Mouse (Mus musculus) cerebellum, postnatal 10 days (tissue): ENCODE results near the gene P2rx7.

ENCODE experiments used
- DNase-seq, 2 experiments: peaks; one replicate each; pipeline ENCODE4 v3.0.0; 2021; ENCODE audit warnings: mixed read lengths in 2 of 2

P2rx7 gene

DNA sequence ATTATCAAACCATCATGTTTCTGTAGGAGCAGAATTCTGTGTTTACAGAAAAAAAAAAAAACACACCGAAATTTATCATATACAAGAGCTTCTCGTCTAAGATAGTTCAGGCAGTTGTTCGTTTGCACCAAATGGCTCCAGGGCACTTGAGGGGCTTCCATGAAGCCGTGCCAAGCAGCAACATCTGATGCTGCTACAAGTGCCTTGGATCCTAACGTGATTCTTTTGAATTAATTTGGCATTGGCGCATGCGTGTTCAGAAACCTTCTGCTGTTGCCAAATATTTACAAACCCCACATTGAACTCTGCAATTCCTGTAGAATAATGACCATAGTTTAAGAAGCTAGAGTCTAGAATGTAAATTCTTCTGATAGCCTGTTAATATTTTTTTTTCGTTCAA, 51.8 kb downstream of the P2rx7 start:
- DNase-seq, result peak; percentile 55 to 62

DNA sequence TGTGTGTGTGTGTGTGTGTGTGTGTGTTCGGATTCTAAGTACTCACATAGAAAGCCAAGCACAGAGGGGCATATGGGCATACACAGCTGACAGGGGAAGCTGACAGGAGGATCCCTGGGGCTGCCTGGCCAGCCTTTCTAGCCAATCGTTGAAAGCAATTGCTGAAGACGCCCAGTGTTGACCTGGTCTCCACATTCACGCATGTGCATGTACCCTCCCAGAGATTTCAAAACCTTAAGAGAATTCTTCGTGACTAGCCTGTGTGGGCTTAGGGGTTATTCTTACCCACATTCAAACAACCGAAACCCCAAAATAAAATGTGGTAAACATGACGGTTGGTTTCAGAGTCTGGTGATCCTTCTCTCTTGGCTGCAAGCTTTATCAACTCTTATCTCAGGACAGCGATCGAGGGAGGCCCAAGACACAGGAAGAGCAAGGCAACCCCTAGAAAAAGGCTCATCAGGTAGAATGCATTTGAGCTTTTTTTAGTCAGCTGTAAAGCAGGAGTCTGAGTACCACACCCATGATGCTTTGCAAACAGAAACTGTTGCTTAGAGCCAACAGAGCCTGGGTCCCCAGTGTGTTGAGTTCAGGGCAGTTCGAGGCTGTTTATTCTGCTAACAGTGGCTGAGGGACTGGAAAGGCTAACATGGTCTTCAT, 54.5 kb downstream of the P2rx7 start:
- DNase-seq, result peak; percentile 58 to 70

DNA sequence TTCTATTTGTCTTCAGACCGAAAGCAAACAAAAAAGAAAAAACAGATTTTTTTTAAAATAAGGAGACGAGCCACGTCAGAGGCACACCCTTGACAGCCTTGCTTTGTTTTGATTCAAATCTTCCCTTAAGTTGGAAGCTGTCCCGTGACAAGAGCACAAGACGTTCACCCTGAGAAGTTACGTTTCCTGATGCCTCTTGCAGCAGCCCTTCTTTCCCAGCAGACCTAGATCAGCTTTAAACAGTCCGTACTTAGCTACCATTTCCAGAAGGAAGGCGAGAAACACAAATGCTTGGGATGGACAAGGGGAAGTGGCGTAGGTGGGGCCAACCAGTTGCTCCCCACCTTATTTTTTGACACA, 55.0 kb downstream of the P2rx7 start:
- DNase-seq, result no peak

DNA sequence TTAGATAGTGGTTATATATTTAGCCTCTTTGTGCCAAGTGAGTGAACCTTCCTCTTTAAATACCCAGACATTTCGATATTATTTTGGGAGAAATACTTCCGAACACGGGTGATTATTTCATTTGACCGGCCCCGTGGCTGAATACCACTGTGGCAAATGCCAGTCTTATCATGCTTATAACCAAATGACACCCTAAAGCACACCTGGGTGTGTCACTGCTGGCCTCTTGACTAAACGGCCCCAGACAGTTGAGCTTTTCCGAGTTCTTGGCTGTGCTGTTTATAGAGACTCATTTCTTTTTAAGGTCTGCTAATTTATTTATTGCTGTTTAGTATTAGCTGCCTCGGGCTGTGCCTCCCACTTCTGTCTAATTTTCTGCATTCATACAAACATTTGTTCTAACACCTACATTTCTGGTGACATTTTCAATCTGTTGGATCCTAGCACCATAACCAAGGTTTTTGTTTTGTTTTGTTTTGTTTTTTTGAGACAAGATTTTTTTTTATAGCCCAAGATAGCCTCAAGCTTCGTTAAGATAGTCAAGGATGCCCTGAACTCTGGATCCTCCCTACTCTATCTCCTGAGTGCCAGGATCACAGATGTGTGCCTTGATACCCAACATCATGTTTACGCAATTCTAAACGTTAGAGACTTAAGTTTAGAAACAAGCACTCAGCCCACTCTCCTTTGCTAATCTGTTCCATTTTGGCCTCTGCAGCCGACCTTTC, 56.6 kb downstream of the P2rx7 start:
- DNase-seq, result no peak

DNA sequence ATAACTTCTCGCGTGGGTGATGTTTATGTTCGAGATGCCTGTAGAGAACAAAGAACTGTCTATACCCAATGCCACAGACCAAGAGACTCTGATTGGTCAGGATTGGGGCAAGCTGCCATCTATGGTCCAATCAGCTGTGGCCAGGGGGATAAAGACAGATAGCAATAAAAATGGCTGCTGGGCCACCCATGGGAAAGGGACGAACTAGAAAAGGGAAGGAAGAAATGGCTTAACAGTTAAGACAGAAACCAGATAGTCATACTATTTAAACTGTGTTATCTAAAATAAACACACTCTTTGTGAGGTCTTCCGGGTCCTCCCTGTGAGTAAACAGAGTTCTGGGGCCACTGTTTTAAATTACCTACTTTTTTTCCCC, 57.1 kb downstream of the P2rx7 start:
- DNase-seq, result no peak

DNA sequence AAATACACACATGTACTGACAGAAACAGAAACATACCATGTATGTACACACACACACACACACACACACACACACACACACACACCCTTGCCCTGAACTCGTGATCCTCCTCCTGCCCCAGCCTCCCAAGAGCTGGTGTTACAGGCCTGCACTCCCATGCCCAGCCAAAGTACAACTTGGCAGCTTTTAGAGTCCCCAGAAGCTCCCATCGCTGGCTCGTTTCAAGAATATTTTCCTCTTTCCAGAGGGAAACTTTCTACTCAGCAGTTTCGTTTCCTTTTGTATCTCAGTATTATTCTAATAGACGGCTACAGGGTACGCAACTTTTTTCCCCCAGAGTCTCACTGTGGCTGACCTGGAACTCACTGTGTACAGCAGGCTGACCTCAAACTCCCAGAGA, 58.4 kb downstream of the P2rx7 start:
- no peak for DNase-seq

DNA sequence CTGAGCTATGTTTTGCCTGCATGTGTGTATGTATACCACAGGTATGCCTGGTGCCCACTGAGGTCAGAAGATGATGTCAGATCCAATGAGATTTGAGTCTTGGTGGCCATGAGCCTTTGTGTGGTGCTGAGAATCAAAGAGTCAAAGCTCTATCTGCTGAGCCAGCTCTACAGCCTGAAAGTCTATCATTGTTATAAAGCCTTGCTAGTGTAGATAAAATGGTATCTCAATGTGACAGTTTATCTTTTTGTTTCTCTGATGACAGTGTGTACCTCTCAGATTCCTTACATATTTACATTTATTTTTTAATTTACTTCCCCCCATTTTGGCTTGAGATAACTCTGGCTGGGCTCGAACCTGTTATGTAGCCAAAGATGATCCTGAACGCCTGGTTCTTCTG, 59.9 kb downstream of the P2rx7 start:
- DNase-seq, result no peak

DNA sequence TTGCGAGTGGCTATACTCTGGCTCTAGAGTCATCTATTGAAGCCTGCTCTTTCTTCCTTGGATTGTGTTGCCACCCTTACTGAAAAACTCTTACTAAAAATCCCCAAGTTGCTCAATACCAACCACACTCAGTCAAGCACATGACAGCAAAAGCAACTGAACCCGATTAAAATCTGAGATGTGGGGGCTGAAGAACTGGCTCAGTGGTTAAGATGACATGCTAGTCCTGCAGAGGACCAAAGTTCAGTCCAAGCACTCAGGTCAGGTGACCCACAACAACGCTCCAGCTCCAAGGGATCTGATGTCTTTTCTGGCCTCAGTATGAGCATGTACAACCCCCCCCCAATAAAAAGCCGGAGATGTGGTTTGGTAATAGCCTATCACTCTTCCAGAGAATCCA, 60.9 kb downstream of the P2rx7 start:
- no peak for DNase-seq

DNA sequence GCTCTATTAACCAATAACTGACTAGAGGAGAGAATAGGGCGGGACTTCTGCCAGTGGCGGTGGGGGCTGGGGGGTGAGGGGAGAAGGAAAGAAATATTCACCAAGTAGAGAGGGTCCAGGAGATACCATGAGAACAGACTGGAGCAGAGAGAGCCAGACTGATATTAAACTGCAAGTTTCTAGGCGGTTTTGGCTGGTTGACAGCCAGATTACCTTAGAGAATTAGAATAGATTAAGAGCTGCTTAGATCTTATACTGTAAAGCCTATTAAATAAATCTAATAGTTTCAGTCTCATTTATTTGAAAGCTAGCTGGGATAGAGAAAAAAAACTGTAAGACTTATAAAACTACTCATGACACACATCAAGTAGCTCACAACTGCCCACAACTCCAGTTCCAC, 61.5 kb downstream of the P2rx7 start:
- DNase-seq, result no peak

DNA sequence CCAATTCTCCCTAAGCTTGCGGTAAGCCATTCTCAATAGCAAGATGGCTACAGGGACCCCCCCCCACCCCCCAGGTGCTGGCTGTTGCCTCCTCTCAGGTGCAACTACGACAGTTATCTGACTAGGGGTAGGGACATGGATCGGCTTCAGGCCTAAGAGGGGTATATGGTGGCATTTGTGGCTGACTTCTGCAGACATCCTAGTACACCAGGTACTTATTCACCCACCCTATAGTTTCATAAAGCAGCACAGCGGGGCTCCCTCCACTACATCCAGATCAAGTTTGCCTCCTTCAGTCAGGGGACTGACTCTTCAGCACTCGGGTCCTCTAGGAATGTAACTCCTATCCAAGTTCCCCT, 63.2 kb downstream of the P2rx7 start:
- DNase-seq, result no peak

GRCm38 (mm10) chr5:122707276-122708181, 63.8 kb downstream of the P2rx7 start, which contains the start of gene P2rx4:
P2rx4 (plus strand) TSS chr5:122707544.
- peak; percentile 86 to 87 for DNase-seq

DNA sequence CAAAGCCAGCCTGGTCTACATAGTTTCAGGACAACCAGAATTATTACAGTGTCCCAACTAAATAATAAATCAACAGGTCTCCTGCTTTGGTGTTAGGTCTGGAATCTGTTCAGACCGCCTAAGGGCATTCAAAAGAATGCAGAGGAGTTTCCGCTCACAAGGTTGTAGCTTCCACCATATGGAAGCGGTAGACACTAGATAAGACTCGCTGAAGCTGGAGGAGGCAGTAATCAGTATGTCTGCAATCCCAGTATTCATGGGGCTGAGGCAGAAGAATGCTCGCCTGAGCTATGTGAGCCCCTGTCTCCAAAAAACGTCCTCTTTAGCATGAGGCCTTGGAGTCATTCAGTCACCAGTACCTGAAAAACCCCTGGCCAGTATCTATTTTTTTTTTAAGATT, 65.1 kb downstream of the P2rx7 start:
- DNase-seq, result no peak

GRCm38 (mm10) chr5:122715723-122716122, 72.0 kb downstream of the P2rx7 start:
- no peak for DNase-seq

DNA sequence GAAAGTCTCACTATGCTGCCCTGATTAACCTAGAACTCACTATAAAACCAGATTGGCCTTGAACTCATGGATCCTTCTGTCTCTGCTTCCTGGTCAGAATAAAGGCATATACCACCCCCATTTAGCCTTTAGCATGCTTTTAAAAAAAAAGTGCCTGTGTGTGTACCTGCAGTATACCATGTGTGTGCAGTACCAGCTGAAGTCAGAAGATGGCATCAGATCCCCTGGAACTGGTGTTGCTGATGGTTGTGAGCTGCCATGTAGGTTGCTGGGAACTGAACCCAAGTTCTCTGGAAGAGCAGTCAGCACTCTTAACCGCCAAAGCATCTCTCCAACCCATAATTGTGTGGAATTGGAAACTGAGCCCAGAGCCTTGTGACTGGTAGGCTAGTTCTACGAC, 73.1 kb downstream of the P2rx7 start:
- no peak for DNase-seq

GRCm38 (mm10) chr5:122718400-122718799, 74.7 kb downstream of the P2rx7 start:
- no peak for DNase-seq

DNA sequence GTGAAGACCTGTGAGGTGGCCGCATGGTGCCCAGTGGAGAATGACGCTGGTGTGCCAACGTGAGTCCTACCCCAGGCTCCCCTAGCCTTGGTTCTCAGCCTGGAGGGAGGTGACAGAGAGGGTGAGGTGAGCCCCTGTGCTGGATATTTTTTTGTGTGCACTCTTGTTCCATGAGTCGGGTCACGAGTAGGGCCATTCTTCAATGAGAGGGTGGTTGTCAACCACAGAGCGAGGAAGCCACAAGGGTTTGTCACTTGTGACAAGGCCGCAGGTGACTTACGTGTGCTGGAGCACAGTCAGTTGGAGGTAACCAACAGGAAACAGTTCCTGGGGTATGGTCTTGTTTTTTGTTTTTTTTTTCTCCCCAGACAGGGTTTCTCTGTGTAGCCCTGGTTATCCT, 75.5 kb downstream of the P2rx7 start:
- no peak for DNase-seq

GRCm38 (mm10) chr5:122725453-122725852, 81.7 kb downstream of the P2rx7 start:
- DNase-seq, result no peak

DNA sequence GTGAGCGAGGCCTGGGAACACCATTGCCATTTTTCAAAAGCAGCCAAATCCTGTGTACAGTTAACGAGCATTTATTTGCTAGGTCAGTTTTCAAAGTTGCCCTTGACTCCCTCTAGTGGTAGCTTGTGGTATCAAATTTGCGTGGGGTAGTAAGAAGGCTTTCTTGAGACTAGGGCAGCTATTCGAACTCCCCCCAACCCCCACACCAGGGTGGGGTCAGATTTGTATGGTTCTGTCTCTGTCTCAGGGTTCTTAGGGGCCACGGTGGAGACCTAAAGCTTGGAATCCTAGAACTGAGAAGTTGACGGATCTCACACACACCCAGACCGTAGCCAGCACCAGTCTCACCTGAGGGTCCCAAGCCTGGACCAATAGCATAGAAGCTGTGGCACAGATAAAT, 82.4 kb downstream of the P2rx7 start:
- peak; percentile 86 to 92 for DNase-seq

- no peak for DNase-seq
Observed at GRCm38 (mm10) chr5:122726595-122726994, 82.9 kb downstream of the P2rx7 start.

DNA sequence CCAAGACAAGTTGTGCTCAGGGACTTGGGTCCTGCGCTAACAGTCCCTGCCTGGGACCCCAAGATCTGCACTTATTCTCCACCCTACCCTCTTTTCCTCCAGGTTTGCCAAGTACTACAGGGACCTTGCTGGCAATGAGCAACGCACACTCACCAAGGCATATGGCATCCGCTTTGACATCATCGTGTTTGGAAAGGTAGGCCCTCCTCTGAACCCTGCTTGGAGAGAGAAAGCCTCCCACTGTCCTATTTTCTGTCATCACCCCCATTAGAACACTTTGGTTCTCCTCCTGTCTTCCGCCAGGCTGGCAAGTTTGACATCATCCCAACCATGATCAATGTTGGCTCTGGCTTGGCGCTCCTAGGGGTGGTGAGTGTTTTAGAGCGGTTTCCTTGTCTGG, 83.4 kb downstream of the P2rx7 start:
- DNase-seq, result no peak

DNA sequence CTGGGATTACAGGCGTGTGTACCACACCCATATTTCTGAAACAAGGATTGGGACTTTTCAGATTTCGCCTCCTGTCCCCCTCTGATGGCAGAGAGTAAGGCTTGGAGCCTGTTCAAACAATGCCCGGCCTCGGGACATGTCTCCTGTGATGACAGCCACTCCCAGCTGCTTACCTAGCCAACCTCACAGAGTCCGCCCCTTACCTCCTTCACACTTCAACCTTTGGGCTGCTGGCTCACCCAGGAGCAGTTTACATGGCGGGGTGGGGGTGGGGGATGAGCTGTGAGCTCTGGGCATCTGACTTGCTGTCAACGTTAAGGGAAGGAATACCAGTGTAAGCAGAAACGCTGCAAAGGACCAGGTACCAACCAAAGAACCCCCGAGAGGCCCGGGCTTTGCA, 87.1 kb downstream of the P2rx7 start:
- no peak for DNase-seq

GRCm38 (mm10) chr5:122731321-122731720, 87.6 kb downstream of the P2rx7 start:
- peak; percentile 66 to 72 for DNase-seq

- no peak for DNase-seq
Observed at GRCm38 (mm10) chr5:122731991-122732673, 88.4 kb downstream of the P2rx7 start.
